Mouse (Mus musculus): ENCODE measurements around the gene Slc7a1.

The Slc7a1 gene

GRCm38 (mm10) chr5:148389007-148389970 lies 10.4 kb downstream of the Slc7a1 start:
- no peak for DNase-seq

GRCm38 (mm10) chr5:148388251-148389006 lies 11.3 kb downstream of the Slc7a1 start:
- DNase-seq, result no peak

- no peak for DNase-seq
Measured at GRCm38 (mm10) chr5:148387820-148388219, 11.9 kb downstream of the Slc7a1 start.

DNA sequence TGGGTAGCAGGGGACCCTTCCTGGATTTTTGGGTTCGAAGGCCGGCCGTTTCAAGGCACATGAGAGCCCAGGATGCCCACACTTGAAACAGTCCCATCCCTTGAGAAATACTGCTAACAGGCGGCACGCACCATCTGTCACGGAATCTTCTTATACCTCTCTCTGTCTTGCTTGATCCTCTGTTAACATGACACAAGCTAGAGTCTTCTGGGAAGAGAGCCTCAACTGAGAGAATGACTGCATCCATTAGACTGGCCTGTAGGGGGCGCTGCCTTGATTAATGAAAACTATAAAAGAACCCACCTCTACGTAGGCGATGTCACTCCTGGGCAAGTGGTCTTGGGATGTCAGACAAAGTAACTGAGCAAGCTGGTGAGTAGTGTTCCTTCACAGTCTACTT lies 13.2 kb downstream of the Slc7a1 start:
- no peak for DNase-seq

DNA sequence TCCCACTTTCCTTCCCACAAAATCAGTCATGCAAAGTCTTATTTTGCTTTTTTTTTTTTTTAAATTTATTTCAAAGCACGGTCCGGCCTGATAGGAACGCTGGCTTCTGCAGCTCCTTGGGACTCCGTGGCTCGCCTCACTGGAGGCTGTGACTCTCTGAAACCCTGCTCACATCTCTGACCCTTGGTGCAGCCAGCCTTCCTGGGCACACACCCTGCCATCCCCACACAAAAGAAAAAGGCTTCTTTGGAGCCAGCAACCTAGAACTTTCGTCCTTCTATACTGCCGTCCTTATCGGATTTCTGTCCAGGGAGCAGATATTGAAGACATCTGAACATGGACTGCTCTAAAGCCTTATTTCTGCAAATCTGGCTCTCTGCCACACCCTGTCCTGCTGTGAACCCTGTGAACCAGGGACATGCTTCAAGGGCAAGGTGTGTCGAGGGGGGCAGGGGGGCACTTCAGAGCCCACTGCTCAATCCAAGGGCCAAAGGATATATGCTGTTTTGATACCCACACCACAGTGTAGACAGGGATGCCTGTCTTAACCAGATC lies 15.1 kb downstream of the Slc7a1 start:
- no peak for DNase-seq

DNA sequence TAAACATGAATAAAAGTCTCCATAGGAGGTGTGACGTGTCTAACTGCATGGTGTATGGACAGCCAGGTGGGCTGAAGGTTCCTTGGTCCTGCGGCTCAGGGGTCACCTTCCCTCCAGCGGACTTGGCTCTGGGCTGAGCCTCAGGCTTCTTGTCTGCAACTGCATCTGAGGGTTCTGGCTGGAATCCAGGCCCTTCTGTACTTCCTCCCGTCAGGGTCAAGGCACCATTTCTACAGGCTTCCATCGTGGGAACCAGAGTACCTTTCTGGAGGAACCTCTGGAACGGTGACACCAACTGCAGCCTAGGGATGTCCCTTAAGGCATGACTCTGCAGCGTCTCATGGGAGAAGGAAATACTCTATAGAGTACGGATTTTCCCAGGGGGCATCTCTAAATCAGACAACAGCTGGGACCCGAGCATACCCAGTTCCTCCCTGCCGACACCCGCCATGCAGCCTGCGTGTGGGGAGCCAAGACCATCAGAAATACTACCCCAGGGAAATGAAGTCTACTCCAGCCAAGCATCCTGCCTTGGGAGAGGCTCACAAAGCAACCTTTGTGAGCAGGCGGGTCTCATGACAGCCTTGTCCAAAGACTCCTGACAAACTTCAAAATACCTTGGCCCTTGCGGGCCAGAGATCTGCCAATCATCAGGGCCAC lies 15.7 kb downstream of the Slc7a1 start:
- peak; percentile 25 to 55 for DNase-seq

DNA sequence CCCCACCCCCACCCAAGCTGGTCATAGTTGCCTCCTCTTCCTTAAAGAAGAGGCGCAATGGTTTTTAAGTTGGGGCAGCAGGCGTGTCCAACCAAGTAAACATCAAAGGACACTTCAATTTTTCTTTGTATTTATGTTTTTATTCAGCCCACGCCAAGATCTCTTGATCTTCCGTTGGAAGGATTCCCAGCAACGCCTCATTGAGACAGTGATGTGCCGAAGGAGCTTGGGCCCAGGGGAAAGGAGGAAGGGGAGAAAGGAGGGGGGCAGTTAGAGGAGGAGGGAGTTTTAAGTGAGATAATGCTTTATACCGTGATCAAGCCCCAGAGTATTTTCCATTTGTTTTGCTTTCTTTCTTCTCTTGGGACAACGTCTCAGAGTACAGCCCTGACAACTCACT lies 18.6 kb downstream of the Slc7a1 start:
- no peak for DNase-seq

DNA sequence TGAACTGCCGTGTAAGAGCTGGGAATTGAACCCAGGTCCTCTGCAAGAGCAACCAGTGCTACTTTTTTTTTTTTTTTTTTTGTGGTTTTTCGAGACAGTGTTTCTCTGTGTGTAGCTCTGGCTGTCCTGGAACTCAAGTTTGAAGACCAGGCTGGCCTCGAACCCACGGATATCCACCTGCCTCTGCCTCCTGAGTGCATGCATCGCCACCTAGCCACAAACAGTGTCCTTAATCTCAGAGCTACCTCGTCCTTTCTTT lies 19.5 kb downstream of the Slc7a1 start:
- DNase-seq, result no peak

DNA sequence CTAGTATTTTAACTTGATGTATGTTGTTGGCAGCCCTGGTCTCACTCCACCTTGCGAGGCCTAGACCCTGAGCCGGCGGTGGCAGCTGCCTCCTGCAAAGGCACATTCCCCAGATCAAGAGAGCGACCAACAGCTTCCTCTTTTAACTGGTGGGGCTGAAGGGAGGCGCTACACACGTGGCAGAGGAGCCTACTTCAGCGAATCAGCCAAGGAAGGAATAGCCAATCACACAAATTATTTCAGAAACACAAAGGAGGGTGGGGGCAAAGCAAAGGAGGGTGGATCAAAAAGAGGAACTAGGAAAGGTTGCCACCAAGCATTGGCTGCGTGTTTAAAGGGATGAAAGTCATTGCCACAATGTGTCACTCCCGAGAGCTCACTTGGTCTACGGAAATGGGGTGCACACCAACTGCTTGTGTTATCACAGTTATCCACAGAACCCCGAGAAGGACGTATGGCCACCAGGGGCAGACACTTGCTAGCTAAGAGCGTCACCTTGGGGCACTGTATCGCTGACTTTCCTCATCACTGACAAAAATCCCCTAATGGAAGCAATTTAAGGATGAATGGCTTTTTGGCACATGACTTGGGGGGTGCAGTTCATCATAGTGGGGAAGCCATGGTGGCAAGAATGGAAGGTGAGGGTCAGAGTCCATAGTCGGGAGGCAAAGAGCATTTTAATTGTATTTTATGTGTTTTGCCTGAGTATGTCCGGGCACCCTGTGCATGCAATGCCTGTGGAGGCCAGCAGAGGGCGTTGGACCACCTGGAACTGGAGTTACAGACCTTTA lies 20.1 kb downstream of the Slc7a1 start:
- no peak for DNase-seq

DNA sequence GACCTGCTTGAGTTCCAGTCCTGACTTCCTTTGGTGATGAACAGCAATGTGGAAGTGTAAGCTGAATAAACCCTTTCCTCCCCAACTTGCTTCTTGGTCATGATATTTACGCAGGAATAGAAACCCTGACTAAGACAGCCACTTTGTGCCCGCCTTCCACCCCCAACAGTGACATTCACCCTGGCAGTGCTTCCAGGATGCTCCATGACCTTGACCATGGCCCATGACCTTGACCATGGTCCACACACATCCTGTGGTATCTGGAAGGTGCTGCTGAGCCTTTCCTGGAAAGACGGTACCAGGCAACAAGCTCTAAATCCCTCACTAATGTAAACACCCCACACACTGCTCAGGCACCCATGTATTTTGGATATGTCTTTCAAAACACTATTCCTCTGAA lies 21.0 kb downstream of the Slc7a1 start:
- no peak for DNase-seq

GRCm38 (mm10) chr5:148378232-148378508 lies 21.5 kb downstream of the Slc7a1 start:
- DNase-seq, result no peak

DNA sequence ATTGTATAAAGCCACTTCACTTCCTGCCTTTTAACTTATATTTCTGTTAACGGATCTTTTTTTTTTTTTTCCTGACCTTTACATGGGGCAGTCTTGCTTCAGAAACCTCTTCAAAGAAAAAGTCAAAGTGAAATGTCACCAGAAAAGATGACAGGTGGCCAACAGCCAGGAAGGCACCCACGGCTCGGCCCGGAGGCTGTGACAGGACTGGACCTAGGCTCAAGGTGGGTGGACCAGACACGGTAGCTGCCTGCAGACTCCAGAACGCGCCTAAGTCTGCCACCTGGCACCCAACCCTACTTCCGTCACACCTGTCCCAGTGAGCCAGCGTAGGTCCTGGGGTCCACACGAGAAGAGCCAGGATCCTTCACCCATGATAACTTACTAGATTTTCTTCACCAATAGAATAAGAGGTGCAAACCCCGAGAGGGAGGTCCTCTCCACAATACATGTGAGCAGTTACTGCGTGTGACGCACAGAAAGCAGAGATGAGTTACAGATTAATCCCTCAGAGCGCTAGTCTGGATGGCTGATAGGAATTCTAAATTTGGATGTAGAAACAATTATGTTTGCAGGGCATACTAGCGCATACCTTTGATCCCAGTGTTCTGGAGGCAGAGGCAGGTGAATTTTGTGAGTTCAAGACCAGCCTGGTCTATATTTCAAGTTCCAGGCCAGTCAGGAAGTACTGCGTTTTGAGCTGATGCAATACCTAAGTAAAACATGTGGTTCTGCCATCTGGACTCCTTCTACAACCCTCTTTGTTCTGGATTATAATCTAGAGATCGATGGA lies 22.1 kb downstream of the Slc7a1 start:
- no peak for DNase-seq

GRCm38 (mm10) chr5:148376358-148376757 lies 23.3 kb downstream of the Slc7a1 start:
- no peak for DNase-seq

DNA sequence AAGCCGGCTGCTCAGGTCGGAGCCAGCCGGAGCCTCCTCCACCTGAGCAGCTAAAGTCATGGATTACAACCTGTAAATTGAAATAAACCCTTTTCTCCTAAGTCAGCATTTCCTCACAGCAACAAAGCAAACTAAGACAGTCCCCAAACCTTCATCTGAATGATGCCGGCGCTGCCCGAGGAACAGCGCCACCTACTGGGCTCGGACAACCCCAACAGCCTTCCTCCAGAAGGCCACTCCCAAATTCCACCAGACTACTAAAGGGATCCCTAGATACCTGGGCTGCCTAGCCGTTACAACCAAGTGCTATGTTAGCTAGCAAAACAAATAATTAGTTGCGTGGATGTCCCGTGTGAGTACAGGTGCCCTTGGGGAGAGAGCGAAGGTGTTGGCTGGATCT lies 24.2 kb downstream of the Slc7a1 start:
- DNase-seq, result no peak

GRCm38 (mm10) chr5:148373092-148373685 lies 26.5 kb downstream of the Slc7a1 start:
- no peak for DNase-seq

GRCm38 (mm10) chr5:148372005-148372917 lies 27.4 kb downstream of the Slc7a1 start:
- DNase-seq, result no peak

DNA sequence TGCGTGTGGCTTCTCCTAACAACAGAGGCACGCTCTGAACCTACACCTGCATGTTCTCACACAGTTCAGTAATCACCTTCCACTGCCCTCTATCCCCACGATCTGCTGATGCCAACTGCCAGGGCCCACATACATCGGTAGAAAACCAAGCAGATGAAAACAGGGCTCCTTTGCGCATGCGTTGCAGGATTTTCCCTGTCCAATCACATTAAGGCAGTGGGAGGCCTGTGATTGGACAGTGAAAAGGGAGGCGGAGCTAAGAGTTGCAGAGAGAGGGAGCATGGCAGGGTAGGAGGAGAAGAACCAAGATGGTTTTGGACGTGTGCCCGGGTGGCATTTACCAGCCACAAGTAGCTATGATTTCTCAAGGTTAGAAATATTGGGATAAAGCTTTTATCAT lies 28.3 kb downstream of the Slc7a1 start:
- DNase-seq, result no peak

DNA sequence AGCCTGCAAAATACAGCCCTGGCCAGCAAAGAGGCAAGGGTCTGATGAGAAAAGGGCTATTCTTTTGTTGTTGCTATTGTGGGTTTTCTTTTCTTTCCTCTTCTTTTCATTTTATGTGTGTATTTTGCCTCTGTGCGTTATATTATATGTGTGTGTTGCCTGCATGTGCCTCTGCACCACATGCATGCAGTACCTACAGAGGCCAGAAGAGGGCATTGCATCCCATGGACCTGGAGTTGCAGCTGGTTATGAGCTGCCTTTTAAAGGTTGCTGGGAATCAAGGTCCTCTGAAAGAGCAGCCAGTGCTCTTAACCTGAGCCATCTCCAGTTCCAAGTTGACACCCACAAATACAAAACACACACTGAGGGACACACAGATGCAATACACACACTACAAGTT lies 29.1 kb downstream of the Slc7a1 start:
- peak in 1 of 2 experiments; percentile 55 for DNase-seq

DNA sequence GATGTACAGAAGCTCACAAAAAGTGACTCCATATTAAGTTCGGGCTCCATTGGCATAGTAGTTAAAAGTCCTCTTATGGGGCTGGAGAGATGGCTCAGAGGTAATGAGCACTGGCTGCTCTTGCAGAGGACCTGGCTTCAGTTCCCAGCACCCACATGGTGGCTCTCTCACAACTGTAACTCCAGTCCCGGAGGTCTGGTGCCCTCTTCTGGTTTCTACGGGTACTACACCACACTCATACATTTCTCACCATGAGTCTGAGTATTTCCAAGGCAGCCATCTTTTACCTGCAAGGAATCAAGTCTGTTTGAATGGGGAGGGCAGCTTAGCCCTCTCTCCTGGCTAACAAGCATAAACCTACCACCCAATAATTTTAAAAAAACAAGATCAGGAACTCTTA lies 30.5 kb downstream of the Slc7a1 start:
- DNase-seq, result no peak

DNA sequence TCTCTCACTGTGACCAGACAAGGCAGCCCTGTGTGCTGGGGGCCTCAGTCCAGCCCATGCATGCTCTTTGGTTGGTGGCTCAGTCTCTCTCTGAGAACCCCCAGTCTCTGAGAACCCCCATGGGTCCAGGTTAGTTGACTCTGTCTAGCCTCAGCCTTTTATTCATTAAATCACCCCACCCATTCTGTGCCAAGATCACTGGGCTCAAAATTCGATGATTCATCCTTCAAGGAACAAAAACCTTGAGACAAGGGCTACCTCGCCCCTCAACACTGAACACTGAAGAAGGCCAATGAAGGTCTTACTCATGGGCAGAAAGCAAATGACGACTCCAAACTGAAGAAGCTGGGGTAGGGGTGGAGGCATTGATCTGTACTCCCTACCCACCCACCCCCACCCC lies 31.9 kb downstream of the Slc7a1 start:
- DNase-seq, result no peak
